Mouse (Mus musculus): ENCODE measurements around the gene Bola2. TPM values are rescaled to one million over a fixed set of nuclear protein-coding genes. Genes with fewer than 3 reads are reported as not detected.

The Bola2 gene
- polyA plus RNA-seq, 1 experiment from 2014 or later, result 156 TPM

GRCm38 (mm10) chr7:126700063-126701015 is 5.1 kb downstream of the Bola2 start:
- Histone ChIP-seq H3K27me3 (peaks cover 28% of the 10 kb centered on the region), H3K4me1 (replicated peaks) (peaks cover 35% of the 10 kb centered on the region), H3K4me3 (replicated peaks) (no peak overlapping the region), H3K9me3 (no peaks in the 10 kb centered on the region), H3K27ac (no peak overlapping the region), H3K4me2 (no peak overlapping the region), H3K36me3 (peaks cover 8% of the 10 kb centered on the region; the same call in 1 of the 2 replicates), H3K9ac (replicated peaks) (no peak overlapping the region; the same call in 1 of the 2 replicates)
- 87% methylated on average over 25 of the region's 25 CpGs for WGBS
- no peak for ATAC-seq (ENCODE audit: insufficient number of reproducible peaks, insufficient read depth, low FRiP score, low TSS enrichment, low read depth)

GRCm38 (mm10) chr7:126701070-126701469 is 5.9 kb downstream of the Bola2 start:
- 2% methylated on average over 11 of the region's 11 CpGs for WGBS
- Histone ChIP-seq H3K4me3 (replicated peaks) (no peak overlapping the region), H3K9me3 (no peaks in the 10 kb centered on the region), H3K4me2 (0 out of 2 replicates have a peak overlapping the region, but pooled peaks have one; percentile 13), H3K4me1 (replicated peaks) (peaks cover 35% of the 10 kb centered on the region), H3K36me3 (peaks cover 8% of the 10 kb centered on the region; the same call in 1 of the 2 replicates), H3K27ac (no peak overlapping the region), H3K9ac (replicated peaks) (no peak overlapping the region; the same call in 1 of the 2 replicates), H3K27me3 (peaks cover 35% of the 10 kb centered on the region)
- no peak for ATAC-seq (ENCODE audit: insufficient number of reproducible peaks, insufficient read depth, low FRiP score, low TSS enrichment, low read depth)

GRCm38 (mm10) chr7:126701559-126702357 is 6.6 kb downstream of the Bola2 start:
- WGBS, result 63% methylated on average over 24 of the region's 24 CpGs
- no peak overlapping the region for H3K4me3 ChIP-seq (replicated peaks)
- H3K4me2 ChIP-seq, result 0 out of 2 replicates have a peak overlapping the region, but pooled peaks have one; percentile 13
- H3K4me1 ChIP-seq (replicated peaks), result peaks cover 31% of the 10 kb centered on the region
- ATAC-seq (ENCODE audit: insufficient number of reproducible peaks, insufficient read depth, low FRiP score, low TSS enrichment, low read depth), result no peak
- H3K9ac ChIP-seq (replicated peaks), result no peak overlapping the region; the same call in 1 of the 2 replicates
- H3K36me3 ChIP-seq, result peaks cover 8% of the 10 kb centered on the region; the same call in 1 of the 2 replicates
- no peak overlapping the region for H3K27ac ChIP-seq
- H3K27me3 ChIP-seq, result peaks cover 37% of the 10 kb centered on the region
- H3K9me3 ChIP-seq, result no peaks in the 10 kb centered on the region

GRCm38 (mm10) chr7:126702358-126702757 is 7.2 kb downstream of the Bola2 start:
- Histone ChIP-seq H3K9me3 (no peaks in the 10 kb centered on the region), H3K4me1 (replicated peaks) (peaks cover 25% of the 10 kb centered on the region), H3K4me2 (no peak overlapping the region), H3K9ac (replicated peaks) (no peak overlapping the region), H3K36me3 (peaks cover 3% of the 10 kb centered on the region; the same call in 1 of the 2 replicates), H3K27ac (no peak overlapping the region), H3K4me3 (replicated peaks) (no peak overlapping the region), H3K27me3 (peaks cover 37% of the 10 kb centered on the region)
- WGBS, result 78% methylated on average over 6 of the region's 6 CpGs
- no peak for ATAC-seq (ENCODE audit: insufficient number of reproducible peaks, insufficient read depth, low FRiP score, low TSS enrichment, low read depth)

- WGBS, result 82% methylated on average over 12 of the region's 12 CpGs
- H3K27ac ChIP-seq, result no peak overlapping the region
- peaks cover 2% of the 10 kb centered on the region; the same call in 1 of the 2 replicates for H3K36me3 ChIP-seq
- peak overlapping the region; percentile 99 for H3K4me2 ChIP-seq
- 0 out of 2 replicates have a peak overlapping the region, but pooled peaks have one; percentile 65 for H3K9ac ChIP-seq (replicated peaks)
- peaks cover 37% of the 10 kb centered on the region for H3K27me3 ChIP-seq
- H3K4me3 ChIP-seq (replicated peaks), result peak overlapping the region; percentile 60
- H3K4me1 ChIP-seq (replicated peaks), result peaks cover 25% of the 10 kb centered on the region
- H3K9me3 ChIP-seq, result no peaks in the 10 kb centered on the region
- ATAC-seq (ENCODE audit: insufficient number of reproducible peaks, insufficient read depth, low FRiP score, low TSS enrichment, low read depth), result no peak
Measured at GRCm38 (mm10) chr7:126702861-126703756, 7.9 kb downstream of the Bola2 start.

- no peak overlapping the region for H3K27ac ChIP-seq
Measured at GRCm38 (mm10) chr7:126703757-126704077, 8.5 kb downstream of the Bola2 start.

GRCm38 (mm10) chr7:126704121-126704980 is 9.2 kb downstream of the Bola2 start:
- WGBS, result 1% methylated on average over 39 of the region's 39 CpGs
- H3K4me2 ChIP-seq, result peak overlapping the region; percentile 99
- H3K4me3 ChIP-seq (replicated peaks), result peak overlapping the region; percentile 60
- no peak overlapping the region for H3K27ac ChIP-seq
- H3K9ac ChIP-seq (replicated peaks), result peak overlapping the region; percentile 65
- H3K9me3 ChIP-seq, result 0 out of 2 replicates have a peak, but pooled peaks cover 4% of the 10 kb centered on the region
- peaks cover 37% of the 10 kb centered on the region for H3K27me3 ChIP-seq
- 0 out of 2 replicates have a peak, but pooled peaks have one; percentile 56 for ATAC-seq (ENCODE audit: insufficient number of reproducible peaks, insufficient read depth, low FRiP score, low TSS enrichment, low read depth)
- H3K36me3 ChIP-seq, result peaks cover 2% of the 10 kb centered on the region; the same call in 1 of the 2 replicates
- H3K4me1 ChIP-seq (replicated peaks), result peaks cover 25% of the 10 kb centered on the region

More at GRCm38 (mm10) chr7:126703757-126704077, 8.5 kb downstream of the Bola2 start:
- Histone ChIP-seq H3K4me2 (peak overlapping the region; percentile 99), H3K4me3 (replicated peaks) (peak overlapping the region; percentile 60), H3K27me3 (peaks cover 37% of the 10 kb centered on the region), H3K9ac (replicated peaks) (peak overlapping the region; percentile 65; the same call in 1 of the 2 replicates), H3K36me3 (peaks cover 2% of the 10 kb centered on the region; the same call in 1 of the 2 replicates), H3K9me3 (0 out of 2 replicates have a peak, but pooled peaks cover under 1% of the 10 kb centered on the region), H3K4me1 (replicated peaks) (peaks cover 25% of the 10 kb centered on the region)
- 16% methylated on average over 7 of the region's 7 CpGs for WGBS
- no peak for ATAC-seq (ENCODE audit: insufficient number of reproducible peaks, insufficient read depth, low FRiP score, low TSS enrichment, low read depth)

GRCm38 (mm10) chr7:126707442-126708174 is 12.4 kb downstream of the Bola2 start, which contains the start of gene Coro1a:
TSS of gene Coro1a (minus strand) at chr7:126707787.
- no peak within 1 kb of the TSS for H3K27ac ChIP-seq
- H3K4me3 ChIP-seq (replicated peaks), result no peak within 1 kb of the TSS
- H3K36me3 ChIP-seq, result no peaks in the 10 kb centered on the region
- no peak for ATAC-seq (ENCODE audit: insufficient number of reproducible peaks, insufficient read depth, low FRiP score, low TSS enrichment, low read depth)
- H3K27me3 ChIP-seq, result peaks cover 40% of the 10 kb centered on the region
- WGBS, result 89% methylated on average over 19 of the region's 19 CpGs
- H3K9me3 ChIP-seq, result 0 out of 2 replicates have a peak, but pooled peaks cover 4% of the 10 kb centered on the region
- H3K9ac ChIP-seq (replicated peaks), result no peak within 1 kb of the TSS
- no peak within 1 kb of the TSS for H3K4me2 ChIP-seq
- H3K4me1 ChIP-seq (replicated peaks), result peaks cover 18% of the 10 kb centered on the region
